Mouse (Mus musculus): ENCODE measurements around the gene Uvssa. TPM values are rescaled to one million over a fixed set of nuclear protein-coding genes. Genes with fewer than 3 reads are reported as not detected.

Gene Uvssa
- polyA plus RNA-seq, 1 experiment from 2014 or later = 3.1 TPM

DNA sequence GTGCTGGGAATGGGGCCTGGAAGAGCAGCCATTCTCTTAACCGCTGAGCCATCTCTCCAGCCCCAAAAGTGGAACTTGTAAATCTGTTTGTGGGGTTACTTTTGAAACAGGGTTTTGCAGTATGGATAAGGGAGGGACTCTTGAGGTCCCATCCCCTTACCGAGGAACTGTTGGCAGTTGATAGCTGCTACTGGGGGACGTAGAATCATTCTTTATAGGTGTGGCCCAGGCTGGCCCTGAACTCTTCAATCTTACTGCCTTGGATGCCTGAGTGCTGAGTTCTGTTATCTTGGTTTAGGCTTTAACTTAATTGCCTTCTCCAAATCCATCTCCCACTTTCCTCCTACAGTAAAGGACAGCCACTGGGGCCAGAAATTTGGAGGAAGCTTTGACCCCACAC, 34.3 kb upstream of the Uvssa start:
- no peak overlapping the region for H3K4me3 ChIP-seq (ENCODE audit: low read depth, low read length)
- H3K4me1 ChIP-seq (ENCODE audit: control insufficient read depth, low read depth, low read length) = peaks cover 20% of the 10 kb centered on the region
- no peak overlapping the region for H3K27ac ChIP-seq (ENCODE audit: low read length)
- no peaks in the 10 kb centered on the region for H3K27me3 ChIP-seq (ENCODE audit: control insufficient read depth, insufficient read depth, low read depth, low read length)
- no peaks in the 10 kb centered on the region for H3K9me3 ChIP-seq (replicated peaks; ENCODE audit: control insufficient read depth, low read length)
- no peaks in the 10 kb centered on the region for H3K36me3 ChIP-seq (ENCODE audit: control insufficient read depth, insufficient read depth)
- no peak overlapping the region for H3K4me2 ChIP-seq (ENCODE audit: low read depth, low read length)
- peak; percentile 78 for ATAC-seq (ENCODE audit: low read depth)
- no peak overlapping the region for H3K9ac ChIP-seq (ENCODE audit: low read depth, low read length)
- 28% methylated on average over 3 of the region's 3 CpGs for WGBS (ENCODE audit: insufficient replicate concordance)

DNA sequence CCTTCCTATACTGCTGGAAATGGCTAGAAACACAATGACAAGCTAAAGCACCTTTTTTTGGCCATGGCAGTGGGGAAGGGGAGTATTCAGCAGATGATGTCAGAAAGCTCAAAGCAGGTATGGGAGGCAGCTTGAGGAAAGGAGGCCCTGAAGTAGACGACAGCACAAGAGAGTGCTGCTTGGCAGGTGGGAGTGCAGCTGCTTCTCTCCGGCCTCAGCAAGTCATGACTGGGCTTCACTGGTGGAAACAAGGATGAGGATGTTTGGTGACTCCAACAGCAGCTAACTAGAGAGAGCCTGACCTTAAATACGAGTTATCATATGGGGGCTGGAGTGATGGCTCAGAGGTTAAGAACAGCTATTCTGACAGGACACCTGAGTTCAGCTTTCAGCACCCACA, 30.7 kb upstream of the Uvssa start:
- H3K36me3 ChIP-seq (ENCODE audit: control insufficient read depth, insufficient read depth) = no peaks in the 10 kb centered on the region
- H3K4me1 ChIP-seq (ENCODE audit: control insufficient read depth, low read depth, low read length) = peaks cover 21% of the 10 kb centered on the region
- no peaks in the 10 kb centered on the region for H3K9me3 ChIP-seq (replicated peaks; ENCODE audit: control insufficient read depth, low read length)
- H3K27me3 ChIP-seq (ENCODE audit: control insufficient read depth, insufficient read depth, low read depth, low read length) = no peaks in the 10 kb centered on the region
- no peak overlapping the region for H3K27ac ChIP-seq (ENCODE audit: low read length)
- WGBS (ENCODE audit: insufficient replicate concordance) = 71% methylated on average over 3 of the region's 3 CpGs
- H3K9ac ChIP-seq (ENCODE audit: low read depth, low read length) = no peak overlapping the region
- no peak overlapping the region for H3K4me2 ChIP-seq (ENCODE audit: low read depth, low read length)
- no peak for ATAC-seq (ENCODE audit: low read depth)
- no peak overlapping the region for H3K4me3 ChIP-seq (ENCODE audit: low read depth, low read length)

DNA sequence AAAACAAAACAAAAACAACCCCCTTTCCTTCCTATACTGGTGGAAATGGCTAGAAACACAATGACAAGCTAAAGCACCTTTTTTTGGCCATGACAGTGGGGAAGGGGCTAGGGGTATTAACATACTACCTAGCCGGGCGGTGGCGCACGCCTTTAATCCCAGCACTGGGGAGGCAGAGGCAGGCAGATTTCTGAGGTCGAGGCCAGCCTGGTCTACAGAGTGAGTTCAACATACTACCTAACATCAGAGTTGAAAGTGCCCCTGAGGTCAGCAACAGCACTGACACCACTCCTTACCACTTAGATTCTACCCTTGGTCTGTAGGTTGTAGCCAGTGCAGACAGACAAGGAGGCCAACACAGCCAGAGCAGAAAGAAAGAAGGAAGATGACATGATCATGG, 29.1 kb upstream of the Uvssa start:
- 79% methylated on average over 5 of the region's 5 CpGs for WGBS (ENCODE audit: insufficient replicate concordance)
- no peaks in the 10 kb centered on the region for H3K9me3 ChIP-seq (replicated peaks; ENCODE audit: control insufficient read depth, low read length)

DNA sequence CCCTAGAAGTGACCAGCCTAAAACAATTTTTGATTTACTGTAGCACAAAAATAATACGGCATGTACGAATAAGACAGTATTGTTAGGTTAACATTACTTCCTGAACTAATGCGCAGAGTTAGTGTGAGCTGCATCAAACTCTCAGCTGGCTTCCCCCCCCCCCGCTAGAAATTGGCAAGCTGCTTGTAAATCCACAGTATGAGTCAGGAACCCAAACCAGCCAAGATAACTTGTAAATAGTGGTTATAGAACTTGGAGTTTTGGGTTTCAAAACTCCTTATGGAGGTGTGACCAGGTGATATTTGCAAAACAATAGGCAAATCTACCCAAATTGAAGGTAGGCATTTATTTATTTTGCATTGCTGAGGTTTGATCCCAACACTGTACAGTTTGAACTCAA, 28.6 kb upstream of the Uvssa start:
- Histone ChIP-seq H3K4me1 (ENCODE audit: control insufficient read depth, low read depth, low read length) (peaks cover 3% of the 10 kb centered on the region), H3K27ac (ENCODE audit: low read length) (no peak overlapping the region), H3K4me2 (ENCODE audit: low read depth, low read length) (no peak overlapping the region), H3K9me3 (replicated peaks; ENCODE audit: control insufficient read depth, low read length) (no peaks in the 10 kb centered on the region), H3K4me3 (ENCODE audit: low read depth, low read length) (no peak overlapping the region), H3K27me3 (ENCODE audit: control insufficient read depth, insufficient read depth, low read depth, low read length) (no peaks in the 10 kb centered on the region), H3K9ac (ENCODE audit: low read depth, low read length) (no peak overlapping the region), H3K36me3 (ENCODE audit: control insufficient read depth, insufficient read depth) (no peaks in the 10 kb centered on the region)
- WGBS (ENCODE audit: insufficient replicate concordance) = 88% methylated on average over 3 of the region's 4 CpGs
- no peak for ATAC-seq (ENCODE audit: low read depth)

More for the DNA sequence above, 29.1 kb upstream of the Uvssa start:
- Histone ChIP-seq H3K36me3 (ENCODE audit: control insufficient read depth, insufficient read depth) (no peaks in the 10 kb centered on the region), H3K4me2 (ENCODE audit: low read depth, low read length) (no peak overlapping the region), H3K4me3 (ENCODE audit: low read depth, low read length) (no peak overlapping the region), H3K27ac (ENCODE audit: low read length) (no peak overlapping the region), H3K9ac (ENCODE audit: low read depth, low read length) (no peak overlapping the region), H3K4me1 (ENCODE audit: control insufficient read depth, low read depth, low read length) (peaks cover 8% of the 10 kb centered on the region), H3K27me3 (ENCODE audit: control insufficient read depth, insufficient read depth, low read depth, low read length) (no peaks in the 10 kb centered on the region)
- no peak for ATAC-seq (ENCODE audit: low read depth)

DNA sequence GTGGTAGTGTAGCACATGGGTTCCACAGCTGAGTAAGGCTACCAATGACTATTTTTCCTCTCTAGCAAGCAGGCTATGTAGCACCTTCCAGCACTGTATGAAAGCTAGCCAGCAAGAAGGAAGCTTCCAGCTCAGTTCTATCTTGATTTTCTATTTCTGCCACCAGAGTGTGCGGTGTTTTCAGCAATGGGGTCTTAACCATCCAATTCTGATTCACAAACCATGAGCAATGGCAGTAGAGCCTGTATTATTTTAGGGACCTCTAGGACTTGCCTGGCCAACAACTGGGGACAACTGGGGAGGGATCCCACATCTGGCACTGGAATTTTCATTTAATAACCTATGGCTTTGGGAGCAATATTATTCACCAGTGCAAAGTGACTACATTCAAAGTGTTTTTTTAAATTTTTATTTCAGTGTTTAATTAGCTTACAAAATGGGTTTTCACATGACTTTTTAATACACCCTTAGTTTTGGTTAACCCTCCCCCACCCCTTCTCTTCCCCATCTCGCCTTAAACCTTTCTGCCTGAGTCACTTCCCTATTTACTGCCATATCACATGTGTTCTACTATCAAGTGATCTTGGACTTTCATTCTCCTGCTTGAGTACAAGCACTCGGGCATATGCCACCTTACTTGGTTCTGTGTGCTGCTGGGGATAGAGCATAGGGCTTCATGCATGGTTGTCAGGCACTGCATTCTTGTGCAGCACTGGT, 26.6 kb upstream of the Uvssa start:
- peaks cover 5% of the 10 kb centered on the region; the same call in 1 of the 2 replicates for H3K4me1 ChIP-seq (ENCODE audit: control insufficient read depth, low read depth, low read length)
- peak; percentile 35; the same call in 1 of the 2 replicates for ATAC-seq (ENCODE audit: low read depth)
- no peaks in the 10 kb centered on the region for H3K9me3 ChIP-seq (replicated peaks; ENCODE audit: control insufficient read depth, low read length)
- H3K36me3 ChIP-seq (ENCODE audit: control insufficient read depth, insufficient read depth) = no peaks in the 10 kb centered on the region
- peak overlapping the region; percentile 28 for H3K4me2 ChIP-seq (ENCODE audit: low read depth, low read length)
- no peaks in the 10 kb centered on the region for H3K27me3 ChIP-seq (ENCODE audit: control insufficient read depth, insufficient read depth, low read depth, low read length)
- H3K4me3 ChIP-seq (ENCODE audit: low read depth, low read length) = no peak overlapping the region
- 36% methylated on average over 3 of the region's 3 CpGs for WGBS (ENCODE audit: insufficient replicate concordance)
- H3K27ac ChIP-seq (ENCODE audit: low read length) = peak overlapping the region; percentile 54
- no peak overlapping the region for H3K9ac ChIP-seq (ENCODE audit: low read depth, low read length)

DNA sequence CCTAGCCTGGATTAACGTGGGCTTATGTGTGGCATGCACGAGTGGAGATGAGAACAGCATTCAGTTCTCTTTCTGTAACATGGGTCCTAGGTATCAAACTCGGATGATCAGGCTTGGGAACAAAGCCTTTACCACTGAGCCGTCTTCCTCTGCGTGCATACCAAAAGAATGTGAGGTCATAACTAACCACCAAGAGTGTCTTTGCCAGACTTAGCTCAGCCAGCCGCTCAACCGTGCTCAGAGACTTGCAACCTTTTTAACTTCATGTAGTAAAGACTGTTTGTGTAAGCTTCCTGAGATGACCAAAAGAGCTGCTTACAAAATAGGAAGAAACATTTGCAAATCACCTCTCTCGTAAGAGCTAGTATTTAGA, 26.1 kb upstream of the Uvssa start:
- Histone ChIP-seq H3K27me3 (ENCODE audit: control insufficient read depth, insufficient read depth, low read depth, low read length) (no peaks in the 10 kb centered on the region), H3K4me2 (ENCODE audit: low read depth, low read length) (peak overlapping the region; percentile 28), H3K36me3 (ENCODE audit: control insufficient read depth, insufficient read depth) (no peaks in the 10 kb centered on the region), H3K9me3 (replicated peaks; ENCODE audit: control insufficient read depth, low read length) (no peaks in the 10 kb centered on the region), H3K9ac (ENCODE audit: low read depth, low read length) (no peak overlapping the region), H3K27ac (ENCODE audit: low read length) (peak overlapping the region; percentile 54), H3K4me1 (ENCODE audit: control insufficient read depth, low read depth, low read length) (peaks cover 9% of the 10 kb centered on the region), H3K4me3 (ENCODE audit: low read depth, low read length) (no peak overlapping the region)
- WGBS (ENCODE audit: insufficient replicate concordance) = 53% methylated on average over 8 of the region's 8 CpGs
- no peak for ATAC-seq (ENCODE audit: low read depth)

DNA sequence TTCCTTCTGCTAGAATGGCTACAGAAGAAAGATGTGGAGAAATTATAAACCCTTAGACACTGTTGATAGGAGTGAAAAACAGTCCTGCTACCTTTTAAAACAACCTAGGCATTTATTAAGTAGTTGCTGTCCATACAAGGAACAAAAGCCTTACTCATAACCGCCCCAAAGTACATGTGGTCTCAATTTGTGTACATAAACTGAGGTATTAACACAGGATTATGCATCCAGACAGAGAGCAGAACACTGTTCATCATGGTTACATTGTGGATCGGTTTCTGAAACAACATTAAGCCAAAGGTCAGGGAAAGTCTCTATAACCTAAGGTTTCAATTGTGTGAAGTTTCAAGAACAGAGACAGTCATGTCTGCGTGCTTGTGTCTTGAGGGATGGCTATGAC, 25.3 kb upstream of the Uvssa start:
- H3K4me2 ChIP-seq (ENCODE audit: low read depth, low read length) = no peak overlapping the region
- no peaks in the 10 kb centered on the region for H3K9me3 ChIP-seq (replicated peaks; ENCODE audit: control insufficient read depth, low read length)
- WGBS (ENCODE audit: insufficient replicate concordance) = 67% methylated on average over 3 of the region's 3 CpGs
- no peaks in the 10 kb centered on the region for H3K27me3 ChIP-seq (ENCODE audit: control insufficient read depth, insufficient read depth, low read depth, low read length)
- H3K4me1 ChIP-seq (ENCODE audit: control insufficient read depth, low read depth, low read length) = peaks cover 12% of the 10 kb centered on the region
- no peak for ATAC-seq (ENCODE audit: low read depth)
- H3K27ac ChIP-seq (ENCODE audit: low read length) = peak overlapping the region; percentile 56; the same call in 1 of the 2 replicates
- no peaks in the 10 kb centered on the region for H3K36me3 ChIP-seq (ENCODE audit: control insufficient read depth, insufficient read depth)
- H3K4me3 ChIP-seq (ENCODE audit: low read depth, low read length) = no peak overlapping the region
- no peak overlapping the region for H3K9ac ChIP-seq (ENCODE audit: low read depth, low read length)

DNA sequence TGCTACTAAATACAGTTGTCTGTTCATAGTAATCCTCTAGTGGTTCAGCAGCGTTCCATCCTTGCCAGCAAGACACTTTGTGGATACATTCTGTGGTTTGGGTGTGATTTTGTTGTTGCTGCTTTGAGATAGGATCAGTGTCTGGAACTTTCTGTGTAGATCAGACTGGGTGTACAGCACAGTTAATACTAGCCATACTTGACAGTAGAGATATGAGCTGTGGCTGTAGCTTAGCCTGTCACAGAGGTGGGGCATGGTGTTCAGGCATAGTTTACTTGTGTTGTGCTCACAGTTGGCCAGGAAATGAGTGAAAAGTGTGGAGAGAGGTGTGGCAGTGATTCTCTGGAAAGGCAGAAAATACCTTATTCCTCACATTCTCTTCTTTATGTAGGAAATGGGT, 20.9 kb upstream of the Uvssa start:
- H3K9ac ChIP-seq (ENCODE audit: low read depth, low read length) = no peak overlapping the region
- no peaks in the 10 kb centered on the region for H3K9me3 ChIP-seq (replicated peaks; ENCODE audit: control insufficient read depth, low read length)
- peaks cover 22% of the 10 kb centered on the region for H3K36me3 ChIP-seq (ENCODE audit: control insufficient read depth, insufficient read depth)
- no peak; the same call in 1 of the 2 replicates for ATAC-seq (ENCODE audit: low read depth)
- H3K4me1 ChIP-seq (ENCODE audit: control insufficient read depth, low read depth, low read length) = peaks cover 12% of the 10 kb centered on the region
- no peak overlapping the region for H3K4me2 ChIP-seq (ENCODE audit: low read depth, low read length)
- H3K27ac ChIP-seq (ENCODE audit: low read length) = no peak overlapping the region
- H3K4me3 ChIP-seq (ENCODE audit: low read depth, low read length) = no peak overlapping the region
- 37% methylated on average over 1 of the region's 1 CpGs for WGBS (ENCODE audit: insufficient replicate concordance)
- H3K27me3 ChIP-seq (ENCODE audit: control insufficient read depth, insufficient read depth, low read depth, low read length) = no peaks in the 10 kb centered on the region

DNA sequence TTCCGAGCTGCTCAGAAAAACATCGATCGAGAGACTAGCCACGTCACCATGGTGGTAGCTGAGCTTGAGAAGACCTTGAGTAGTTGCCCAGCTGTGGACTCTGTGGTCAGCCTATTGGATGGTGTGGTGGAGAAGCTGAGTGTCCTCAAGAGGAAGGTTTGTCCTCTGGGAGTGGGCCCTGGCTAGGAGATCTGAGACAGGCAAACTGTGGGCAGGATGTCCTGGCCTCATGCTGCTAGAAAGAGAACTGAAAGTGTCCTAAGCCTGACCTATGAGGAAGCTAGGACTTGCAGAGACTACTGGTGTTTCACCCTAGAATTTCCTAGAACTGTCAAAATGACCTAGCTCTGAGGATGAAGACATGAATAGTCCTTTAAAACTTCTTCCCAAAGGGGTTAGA, 19.9 kb upstream of the Uvssa start:
- H3K4me3 ChIP-seq (ENCODE audit: low read depth, low read length) = no peak overlapping the region
- no peak overlapping the region for H3K9ac ChIP-seq (ENCODE audit: low read depth, low read length)
- H3K9me3 ChIP-seq (replicated peaks; ENCODE audit: control insufficient read depth, low read length) = no peaks in the 10 kb centered on the region
- peaks cover 25% of the 10 kb centered on the region for H3K36me3 ChIP-seq (ENCODE audit: control insufficient read depth, insufficient read depth)
- H3K27me3 ChIP-seq (ENCODE audit: control insufficient read depth, insufficient read depth, low read depth, low read length) = no peaks in the 10 kb centered on the region
- H3K27ac ChIP-seq (ENCODE audit: low read length) = no peak overlapping the region
- ATAC-seq (ENCODE audit: low read depth) = 0 out of 2 replicates have a peak, but pooled peaks have one; percentile 13
- H3K4me1 ChIP-seq (ENCODE audit: control insufficient read depth, low read depth, low read length) = peaks cover 10% of the 10 kb centered on the region
- WGBS (ENCODE audit: insufficient replicate concordance) = 81% methylated on average over 4 of the region's 4 CpGs
- H3K4me2 ChIP-seq (ENCODE audit: low read depth, low read length) = no peak overlapping the region
